Mouse (Mus musculus) cerebellum, postnatal 25 days (tissue): ENCODE measurements around the gene Gpa33.

Source experiments
- DNase-seq, 2 experiments: peaks; one replicate each; pipeline ENCODE4 v3.0.0; 2021; ENCODE audit warnings: mixed read lengths in 2 of 2

The Gpa33 gene

DNA sequence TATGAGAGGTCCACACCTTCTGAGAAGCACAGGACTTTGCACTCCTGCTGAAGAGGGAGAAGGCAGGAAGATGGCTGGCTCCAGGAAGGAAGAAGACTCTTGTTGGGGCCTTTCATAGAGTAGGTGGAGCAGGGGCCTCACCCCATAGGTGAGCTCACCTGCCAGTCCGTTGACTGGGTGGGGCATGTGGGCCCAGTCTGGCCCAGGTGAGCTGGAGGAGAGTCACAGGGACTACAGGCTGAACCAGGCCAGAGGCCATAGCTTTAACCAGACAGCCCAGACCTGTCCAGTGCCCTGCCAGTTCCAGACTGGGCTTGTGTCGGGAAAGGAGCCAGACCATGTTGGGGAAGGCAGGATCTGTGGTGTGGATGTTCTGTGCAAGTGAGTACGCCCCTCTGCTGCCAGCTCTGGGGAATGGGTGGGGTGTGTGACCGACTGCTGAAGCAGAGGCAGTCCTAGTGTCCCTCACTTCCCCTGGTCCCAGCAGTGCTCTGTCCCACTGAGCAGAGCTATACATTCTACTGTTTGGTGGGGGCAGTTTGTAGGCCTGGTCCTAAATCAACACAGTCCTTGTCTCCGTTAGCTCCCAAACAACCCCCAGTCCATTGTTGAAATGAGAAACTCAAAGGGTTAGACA lies at the start of gene Gpa33:
Gene Gpa33 (plus strand): TSS at position 15 of the 637 bp plus-strand sequence.
- no peak for DNase-seq

DNA sequence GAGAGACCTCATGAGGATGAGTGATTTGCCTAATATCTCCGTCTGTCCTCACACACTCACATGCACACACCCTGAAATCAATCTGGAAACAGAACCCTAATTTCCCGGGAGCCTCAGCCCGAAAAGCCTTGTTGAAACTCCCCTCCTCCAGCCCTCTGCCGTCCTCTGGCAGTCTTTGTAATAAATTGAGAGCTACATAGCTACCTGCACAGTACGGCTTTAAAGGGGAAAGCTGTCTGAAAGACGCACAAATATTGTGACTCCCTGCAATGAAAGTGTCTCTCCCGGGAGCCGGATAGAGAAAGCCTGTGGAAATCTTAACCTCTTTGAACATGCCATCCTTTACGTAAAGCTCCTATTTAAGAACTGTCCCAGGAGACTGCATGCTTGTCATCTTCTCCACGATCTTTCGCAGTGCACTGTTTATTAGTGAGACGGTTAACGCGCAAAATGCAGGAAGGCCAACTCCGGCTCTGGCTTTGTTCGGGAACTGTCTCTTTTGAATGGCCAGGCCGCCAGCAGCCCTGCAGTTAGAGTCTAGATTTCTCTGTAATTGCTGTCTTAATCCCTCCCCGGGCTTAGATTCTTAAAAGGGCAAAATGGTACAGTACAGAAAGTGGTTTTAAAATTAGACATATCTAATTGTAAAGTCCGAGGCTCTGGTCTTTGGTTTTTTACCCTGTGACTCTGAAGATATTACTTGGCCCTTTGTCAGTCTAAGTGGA lies 41.4 kb upstream of the Gpa33 start:
- no peak for DNase-seq

DNA sequence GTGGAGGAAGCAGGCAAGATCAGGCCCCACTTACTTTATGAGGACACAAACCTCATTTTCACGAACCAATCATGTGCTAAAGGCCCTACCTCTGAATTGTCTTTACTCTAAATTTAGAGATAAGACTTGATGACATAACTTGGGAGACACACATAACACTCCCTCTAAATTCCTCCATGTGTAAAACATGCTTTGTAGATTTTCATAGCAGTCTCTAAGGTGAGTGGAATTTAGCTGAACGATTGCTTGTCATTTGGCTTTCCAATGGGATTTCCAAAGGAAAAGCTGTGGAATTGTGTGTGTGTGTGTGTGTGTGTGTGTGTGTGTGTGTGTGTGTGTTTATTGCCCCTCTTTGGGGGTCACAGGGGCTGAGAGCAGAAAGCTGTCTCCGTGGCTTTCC lies 40.7 kb upstream of the Gpa33 start:
- no peak for DNase-seq

DNA sequence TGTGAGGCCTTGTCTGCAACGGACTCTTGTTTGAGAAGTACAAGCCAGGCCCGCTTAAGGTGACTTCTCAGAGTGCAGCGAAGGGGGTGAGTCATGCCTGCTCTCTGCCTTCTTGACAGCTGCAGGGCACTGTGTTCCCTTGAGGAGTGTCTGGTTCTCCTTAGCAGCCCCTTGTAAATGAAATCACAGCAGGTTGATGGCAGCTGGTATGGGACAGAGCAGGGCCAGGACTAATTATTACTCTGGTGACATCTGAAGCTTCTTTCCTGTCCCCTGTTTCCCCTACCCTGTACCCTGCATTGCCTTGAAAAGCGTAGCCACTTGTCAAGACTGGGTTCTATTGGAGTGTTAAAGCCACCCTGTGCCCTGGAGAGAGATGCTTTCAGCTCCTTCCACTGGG lies 40.3 kb upstream of the Gpa33 start:
- no peak for DNase-seq

DNA sequence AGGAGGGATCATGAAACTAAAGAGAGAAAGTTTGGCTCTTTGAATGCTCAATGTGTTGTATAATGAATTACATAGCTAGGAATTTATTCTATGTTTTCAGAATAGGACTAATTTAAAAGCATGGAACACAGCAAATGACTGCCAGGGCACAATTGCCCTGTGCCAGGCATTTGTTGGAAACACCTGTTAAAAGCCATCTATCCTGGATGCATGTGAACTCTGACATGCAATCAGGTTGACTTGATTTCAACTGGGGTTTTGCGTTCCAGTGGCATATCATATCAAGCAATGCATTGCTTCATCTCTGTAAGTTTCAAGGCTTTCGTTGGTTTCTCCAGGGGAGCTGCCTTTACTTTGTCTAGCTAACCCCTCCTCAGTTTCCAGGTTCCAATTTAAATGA lies 39.7 kb upstream of the Gpa33 start:
- DNase-seq, result no peak

DNA sequence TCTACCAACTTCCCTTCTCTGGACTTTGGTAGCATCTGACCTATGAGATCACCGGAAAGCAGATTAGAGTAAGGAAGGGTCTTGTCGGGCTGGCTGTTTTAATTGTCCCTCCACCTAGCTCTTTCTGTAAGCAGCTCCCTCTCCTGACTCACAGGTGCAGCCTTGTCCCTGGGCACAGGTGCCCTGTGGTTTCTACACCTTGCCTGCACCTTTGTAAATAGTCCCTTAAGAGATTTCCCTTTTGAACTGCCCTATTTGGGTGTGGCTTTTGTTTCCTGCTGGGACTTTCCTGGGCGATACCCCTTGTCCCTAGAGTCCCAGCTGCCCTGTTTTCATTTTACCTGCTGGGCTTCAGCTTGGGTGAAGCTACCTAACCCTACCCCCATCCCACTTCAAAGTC lies 35.6 kb upstream of the Gpa33 start:
- no peak for DNase-seq

DNA sequence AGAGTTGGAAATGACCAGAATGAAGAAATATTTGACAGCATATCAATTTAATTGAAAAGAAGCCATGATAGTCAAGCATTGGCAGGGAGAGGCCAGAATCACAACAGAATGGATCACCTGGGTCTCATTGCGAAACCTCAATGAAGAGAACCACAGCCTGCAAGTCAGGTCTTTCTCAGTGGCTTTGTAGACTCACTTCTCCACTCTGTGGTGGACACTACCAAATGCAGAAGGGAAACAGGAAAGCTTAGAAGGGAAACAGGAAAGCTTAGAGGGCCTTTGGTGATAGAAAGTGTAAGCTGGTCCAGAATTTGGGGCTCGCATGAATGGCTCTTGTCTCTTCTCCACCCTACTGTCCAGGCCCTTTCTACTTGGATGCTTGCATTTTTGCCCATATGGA lies 31.9 kb upstream of the Gpa33 start:
- DNase-seq, result no peak

DNA sequence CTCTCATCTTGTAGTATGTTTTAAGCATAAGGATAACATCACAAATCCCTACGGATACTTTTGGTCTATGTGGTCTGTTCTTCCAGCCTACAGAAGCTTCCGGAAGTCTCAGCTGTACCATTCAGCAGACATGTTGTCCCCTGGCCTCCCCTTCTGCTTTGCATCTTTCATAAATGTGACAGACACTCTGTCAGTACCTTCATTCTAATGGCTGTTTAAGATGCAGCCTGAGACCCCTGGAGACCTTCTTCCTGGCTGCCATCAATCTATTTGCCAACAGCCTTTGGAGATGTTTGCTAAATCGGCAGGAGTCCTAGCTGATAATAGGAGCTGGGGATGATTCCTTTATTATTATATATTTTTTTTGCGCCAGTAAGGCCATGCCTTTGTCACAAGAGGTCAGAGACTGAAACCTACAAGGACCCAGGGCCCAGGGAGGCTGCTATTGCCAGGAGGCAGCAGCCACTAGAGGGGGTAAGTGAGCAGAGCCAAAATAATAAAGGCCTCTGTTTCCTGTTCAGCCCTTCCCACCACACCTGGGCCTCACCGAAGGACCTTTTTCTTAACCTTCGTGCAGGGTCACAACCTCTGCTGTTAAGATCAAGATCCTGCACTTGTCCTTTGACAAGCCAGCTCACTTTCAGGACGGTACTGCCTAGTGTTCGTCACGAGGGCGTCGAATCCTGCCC lies 27.0 kb upstream of the Gpa33 start:
- DNase-seq, result no peak

DNA sequence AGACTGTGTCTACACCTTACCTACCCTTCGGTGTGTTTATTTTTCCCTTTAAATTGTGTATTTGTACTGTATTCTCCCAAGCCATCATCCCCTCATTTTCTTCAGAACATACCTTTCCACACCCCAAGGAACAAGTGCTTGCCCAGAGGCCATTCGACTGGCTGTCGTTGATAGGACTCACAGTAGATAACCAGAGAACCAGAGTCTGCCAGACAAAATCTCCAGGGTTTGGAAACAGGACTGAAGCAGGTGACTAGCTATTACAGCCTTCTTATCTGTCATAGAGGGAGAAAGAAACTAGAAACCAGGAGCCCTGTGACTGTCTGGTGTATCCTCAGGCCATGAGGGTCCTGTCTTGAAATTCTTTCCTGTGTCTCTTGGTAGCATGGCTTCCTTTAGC lies 25.2 kb upstream of the Gpa33 start:
- DNase-seq, result no peak

DNA sequence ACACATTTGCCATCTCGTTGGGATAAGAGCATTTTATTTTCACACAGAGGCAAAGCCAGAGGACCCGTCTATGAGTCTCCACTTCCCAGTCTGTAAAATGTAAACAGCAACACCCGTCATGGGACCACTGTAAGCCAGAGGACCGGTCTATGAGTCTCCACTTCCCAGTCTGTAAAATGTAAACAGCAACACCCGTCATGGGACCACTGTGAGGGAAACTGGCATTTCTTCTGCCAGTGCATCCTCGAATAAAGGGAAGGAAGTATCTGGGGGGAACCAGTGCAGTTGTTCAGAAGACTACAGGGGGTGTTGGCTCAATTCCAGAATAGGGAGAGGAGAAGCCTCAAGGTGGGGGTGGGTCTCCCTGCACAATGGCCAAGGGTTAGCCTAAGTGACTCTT lies 24.6 kb upstream of the Gpa33 start:
- no peak for DNase-seq

DNA sequence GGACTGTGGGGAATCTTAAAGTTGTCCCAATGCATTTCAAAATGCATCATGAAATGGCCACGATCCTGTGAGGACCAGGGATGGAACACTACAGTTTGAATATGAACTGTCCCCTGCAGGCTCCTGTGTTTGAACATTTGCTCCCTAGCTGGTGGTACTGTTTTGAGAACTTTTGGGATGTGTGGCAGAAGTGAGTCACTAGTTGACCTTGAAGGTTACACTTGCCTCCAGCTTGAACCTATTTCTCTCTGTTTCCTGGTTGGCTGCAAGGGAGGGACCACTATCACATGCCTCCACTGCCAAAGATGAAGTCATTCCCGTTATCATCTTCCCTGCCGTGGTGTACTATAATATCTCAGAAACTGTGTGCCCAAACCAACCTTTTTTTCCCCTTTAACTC lies 15.1 kb upstream of the Gpa33 start:
- DNase-seq, result no peak

DNA sequence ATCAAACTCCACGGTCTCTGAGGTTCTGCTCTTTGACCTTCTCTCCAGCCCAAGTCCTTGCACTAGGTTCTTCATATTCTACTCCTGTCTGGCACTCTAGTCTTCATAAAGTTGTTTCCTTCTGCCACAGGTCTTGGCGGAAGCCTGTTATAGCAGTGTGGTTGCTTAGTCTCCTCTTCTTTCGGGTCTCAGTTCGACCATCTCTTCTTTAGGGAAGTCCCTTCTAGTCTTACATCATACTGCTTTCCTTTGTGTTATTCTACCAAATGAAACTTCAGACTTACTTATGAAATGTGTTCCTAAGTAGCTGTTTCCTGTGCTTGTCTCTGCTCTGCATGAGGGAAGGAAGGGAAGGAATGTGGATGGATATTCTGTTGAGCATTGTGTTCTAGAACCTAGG lies 14.3 kb upstream of the Gpa33 start:
- DNase-seq, result no peak

DNA sequence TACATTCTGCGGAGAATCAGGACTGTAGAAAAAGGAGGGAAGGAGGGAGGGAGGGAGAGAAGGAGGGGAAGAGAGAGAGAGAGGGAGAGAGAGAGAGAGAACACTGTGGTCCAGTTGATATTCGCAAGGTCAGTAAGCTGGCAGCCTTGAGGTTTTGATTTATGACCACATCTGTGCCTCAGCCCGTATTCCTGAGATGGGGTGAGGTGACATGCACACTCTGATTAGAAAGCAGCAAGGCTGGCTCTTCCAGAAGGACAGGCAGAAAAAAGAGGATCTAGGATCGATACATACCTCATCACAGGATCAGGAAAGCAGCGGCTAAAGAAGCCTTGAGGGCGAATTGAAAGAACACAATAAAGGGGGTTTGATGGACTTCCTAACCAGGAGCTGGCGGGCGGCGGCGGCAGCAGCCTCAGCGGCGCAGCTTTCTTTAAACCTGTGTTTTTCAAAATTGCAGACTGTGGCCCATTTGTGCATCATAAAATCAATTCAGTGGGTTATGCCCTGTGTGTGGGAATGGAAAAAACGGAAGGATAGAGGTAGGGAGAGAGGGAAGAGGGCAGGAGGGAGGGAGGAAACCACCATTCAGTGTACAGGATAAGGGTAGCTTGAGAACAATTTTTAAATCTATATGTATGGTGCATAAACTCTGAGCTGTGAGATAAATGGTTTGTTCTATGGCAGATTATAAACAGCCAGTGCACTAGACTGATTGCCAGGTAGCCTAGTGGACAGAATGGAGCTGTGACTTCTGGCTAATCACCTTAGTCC lies 12.0 kb upstream of the Gpa33 start:
- DNase-seq, result no peak

DNA sequence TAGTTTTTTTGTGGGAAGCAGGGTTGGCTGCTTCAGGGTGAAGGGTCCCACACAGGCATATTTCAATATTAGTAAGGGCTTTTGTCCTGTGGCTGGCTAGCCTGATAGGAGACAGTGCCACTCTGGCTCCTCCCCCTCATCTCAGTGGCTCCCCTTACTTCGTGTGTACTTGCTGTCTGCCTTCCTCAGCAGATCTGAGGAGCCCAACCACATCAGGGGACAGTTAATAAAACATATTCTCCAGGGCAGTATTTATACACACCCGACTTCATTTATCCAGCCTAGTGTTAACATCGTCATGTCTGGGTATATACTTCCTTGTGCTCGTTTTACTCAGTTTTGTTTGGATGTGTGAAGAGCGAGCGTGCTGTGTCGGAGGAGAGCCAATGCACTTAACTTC lies 7.9 kb upstream of the Gpa33 start:
- DNase-seq, result no peak

DNA sequence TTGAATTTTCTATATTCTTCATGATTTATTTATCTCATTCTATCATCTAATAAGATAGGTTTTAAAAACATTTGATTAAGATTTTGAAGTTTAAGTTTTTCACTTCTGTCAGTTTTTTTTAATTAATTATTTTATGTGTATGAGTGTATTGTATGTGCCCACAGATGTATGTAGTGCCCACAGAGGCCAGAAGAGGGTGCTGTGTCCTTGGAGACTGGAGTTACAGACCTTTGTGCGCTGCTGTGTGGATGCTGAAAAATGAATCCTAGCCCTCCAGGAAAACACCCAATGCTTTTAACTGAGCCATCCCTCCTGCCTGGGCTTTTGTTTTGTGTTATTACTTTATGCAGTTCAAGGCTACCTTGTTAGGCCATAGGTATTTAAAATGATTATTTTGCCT lies 7.0 kb upstream of the Gpa33 start:
- no peak for DNase-seq

DNA sequence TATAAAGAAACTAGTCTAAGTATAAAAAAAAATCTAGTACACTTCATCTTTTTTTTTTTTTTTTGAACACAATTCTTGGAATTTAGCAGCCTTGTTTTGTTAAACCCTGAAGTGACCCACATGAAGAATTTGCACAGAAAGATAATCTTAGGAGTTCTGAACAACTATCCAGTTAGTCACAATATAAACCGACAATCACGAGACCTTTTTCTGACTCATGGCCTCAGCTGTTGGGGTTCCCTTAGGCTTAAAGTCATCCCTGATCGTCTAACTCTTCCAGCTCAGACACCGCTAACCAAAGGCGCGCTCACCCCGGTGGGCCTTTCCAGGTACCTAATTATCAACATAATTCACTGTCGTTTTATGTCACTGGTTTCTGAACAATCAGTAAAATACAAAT lies 6.3 kb upstream of the Gpa33 start:
- DNase-seq, result no peak

DNA sequence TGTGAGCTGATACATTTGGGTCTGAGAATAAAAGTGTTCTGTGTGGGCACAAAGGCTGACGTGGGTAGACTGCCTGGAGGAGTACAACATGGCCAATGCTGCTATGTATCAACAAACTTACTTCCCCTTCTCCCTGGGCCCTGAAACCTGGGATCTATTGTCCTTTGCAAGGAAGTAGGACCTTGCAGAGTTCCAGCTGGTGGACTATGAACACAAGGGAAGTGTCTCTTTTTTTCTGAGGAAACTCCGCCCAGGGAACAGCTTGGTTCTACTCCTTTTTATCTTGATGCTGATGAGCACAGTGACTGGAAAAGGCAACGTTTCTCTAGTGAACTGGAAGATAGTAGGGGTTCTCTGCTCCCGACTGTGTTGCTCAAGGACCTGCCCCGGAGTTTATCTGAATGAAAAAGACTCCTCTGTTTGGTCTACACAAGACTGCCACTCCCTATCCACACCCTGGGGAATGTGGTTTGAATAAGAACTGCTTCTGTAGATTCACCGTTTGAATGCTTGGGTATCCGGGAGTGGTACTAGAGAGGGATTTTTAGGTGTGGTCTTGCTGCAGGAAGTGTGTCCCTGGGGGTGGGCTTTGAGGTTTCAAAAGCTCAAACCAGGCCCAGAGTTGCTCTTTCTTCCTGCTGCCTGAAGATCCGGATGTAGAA lies 5.0 kb upstream of the Gpa33 start:
- DNase-seq, result no peak

DNA sequence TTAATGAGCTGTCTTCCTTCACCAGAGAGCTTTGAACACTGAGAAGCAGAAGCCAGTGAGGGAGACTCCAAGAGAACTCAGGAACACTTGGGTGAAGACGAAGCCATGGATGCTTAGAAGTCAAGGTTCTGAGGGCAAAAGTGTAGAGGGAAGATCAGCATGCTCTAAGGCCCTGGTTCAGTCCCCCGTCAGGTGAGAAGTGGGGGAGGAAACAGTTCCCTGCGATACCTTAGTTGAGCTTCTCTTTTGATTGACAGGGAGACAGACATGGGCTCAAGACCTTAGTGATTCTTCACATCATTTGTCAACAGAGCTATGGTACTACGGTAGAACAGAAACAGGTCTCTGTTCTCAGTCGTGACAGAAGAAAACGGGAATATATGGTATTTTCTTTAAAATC lies 3.7 kb upstream of the Gpa33 start:
- DNase-seq, result no peak

DNA sequence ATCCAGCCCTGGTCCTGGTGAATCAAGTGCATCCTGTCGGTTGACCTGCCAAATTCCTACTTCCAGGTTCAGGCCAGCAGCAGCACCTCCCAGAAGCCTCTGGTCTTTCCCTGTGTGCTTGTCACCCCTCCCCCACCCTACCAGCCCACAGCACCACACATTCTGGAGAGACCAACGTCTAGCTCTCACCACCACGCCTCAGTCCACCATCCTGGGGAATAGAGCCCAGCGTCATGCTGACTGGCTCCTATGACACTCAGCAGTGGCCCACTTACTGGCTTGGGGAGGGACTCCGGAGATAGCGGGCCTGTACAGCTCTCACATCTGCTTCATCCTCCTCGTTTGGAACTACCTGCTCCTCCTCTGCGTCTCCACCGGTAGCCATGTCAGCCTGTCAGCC lies 3.2 kb upstream of the Gpa33 start:
- no peak for DNase-seq

DNA sequence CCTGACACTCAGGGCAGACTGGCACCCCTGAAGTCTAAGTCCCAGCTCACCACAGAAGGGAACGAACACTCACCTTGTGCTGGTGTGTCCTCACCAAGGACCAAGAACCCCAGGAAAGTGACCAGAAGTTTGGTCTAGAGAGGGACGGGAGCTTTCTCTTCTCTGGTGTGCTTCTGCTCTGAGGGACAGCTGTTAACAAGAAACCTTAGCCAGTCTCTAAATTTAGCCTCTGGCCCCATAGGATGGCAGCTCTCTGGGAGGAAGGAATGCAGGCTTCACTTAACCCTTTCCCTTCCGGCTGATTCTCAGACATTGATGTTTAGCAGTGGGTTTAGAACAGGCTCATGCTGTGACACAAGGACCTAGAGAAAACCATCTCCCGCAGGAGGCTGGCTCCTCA lies 2.3 kb upstream of the Gpa33 start, which contains the start of gene Dusp27:
Gene Dusp27 (minus strand): TSS at position 204 of the 400 bp plus-strand sequence.
- DNase-seq, result no peak

DNA sequence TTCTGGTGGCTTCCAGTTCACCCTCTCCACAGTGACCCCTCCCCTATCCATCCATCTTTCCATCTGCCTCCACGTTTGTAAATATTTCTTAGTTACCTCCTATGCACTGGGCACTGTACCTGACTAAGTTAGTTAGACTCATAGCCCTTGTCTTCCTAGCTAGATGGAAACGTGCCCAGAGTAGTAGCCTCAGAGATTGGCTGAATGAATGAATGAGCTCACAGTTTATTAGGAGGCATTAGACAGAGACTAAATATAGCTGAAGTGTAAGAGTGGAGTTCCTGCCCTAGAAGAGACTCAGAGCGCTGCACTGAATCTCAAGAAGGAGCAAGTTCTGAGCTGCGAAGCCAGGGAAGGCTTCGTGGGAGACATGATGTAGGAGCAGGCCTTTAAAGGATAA lies 1.5 kb upstream of the Gpa33 start:
- DNase-seq, result no peak

DNA sequence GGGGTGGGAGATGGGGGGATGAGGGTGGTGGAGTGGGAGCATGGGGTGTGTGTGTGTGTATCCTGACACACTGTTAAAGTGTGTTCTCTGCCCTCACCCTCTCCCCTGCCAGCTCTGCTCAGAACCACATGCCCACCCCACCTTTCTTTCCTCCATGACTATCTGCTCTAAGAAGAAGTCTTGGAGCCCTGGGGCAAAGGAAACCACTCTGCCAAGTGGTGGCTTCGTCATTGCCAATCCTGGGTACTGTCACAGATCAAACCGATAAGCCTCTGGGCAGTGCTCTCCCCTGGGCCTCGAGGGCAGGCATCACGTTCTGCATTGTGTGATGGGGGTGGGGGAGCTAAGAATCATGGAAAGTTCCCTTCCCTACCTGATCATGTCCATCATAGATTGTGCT lies 2.3 kb downstream of the Gpa33 start:
- no peak for DNase-seq
